Mouse (Mus musculus) lung, embryonic 16.5 days (tissue): ENCODE measurements at regions not wholly inside any gene's neighbourhood (a gene's known extent, or its start where the extent isn't known, plus 50 kb on each side); places are given as distances from the start of the nearest gene placed in this dataset.

Experiments used
- ATAC-seq: fragments of 200-750 bp; cut with Nextera tagmentation; 2 replicates; pipeline ENCODE4 v1.8.0; 2017; ENCODE audit warnings: low read depth, mild to moderate bottlenecking, moderate library complexity
- H3K27ac ChIP-seq: fragments of 300-500 bp; sonication (generic); 2 replicates; pipeline ENCODE4 v1.5.1; 2014; ENCODE audit warnings: mild to moderate bottlenecking, control low read depth, low read length
- H3K27me3 ChIP-seq: fragments of 300-500 bp; sonication (generic); 2 replicates; pipeline ENCODE4 v1.6.1; 2014; ENCODE audit warnings: low read depth, low read length, mixed read lengths; ENCODE audit not compliant: control insufficient read depth, insufficient read depth
- H3K36me3 ChIP-seq: fragments of 300-500 bp; sonication (generic); 2 replicates; pipeline ENCODE4 v1.6.1; 2014; ENCODE audit warnings: low read length; ENCODE audit not compliant: control insufficient read depth, insufficient read depth
- H3K4me1 ChIP-seq: fragments of 300-500 bp; sonication (generic); replicated peaks from 2 replicates; pipeline ENCODE4 v1.6.1; 2014; ENCODE audit warnings: low read length, mixed read lengths; ENCODE audit not compliant: control insufficient read depth, insufficient read depth
- H3K4me2 ChIP-seq: fragments of 300-500 bp; sonication (generic); 2 replicates; pipeline ENCODE4 v1.6.1; 2014; ENCODE audit warnings: low read depth, low read length, control low read depth
- H3K4me3 ChIP-seq: fragments of 300-500 bp; sonication (generic); 2 replicates; pipeline ENCODE4 v1.5.1; 2014; ENCODE audit warnings: mild to moderate bottlenecking, low read length, control low read depth
- H3K9ac ChIP-seq: fragments of 300-500 bp; sonication (generic); 2 replicates; pipeline ENCODE4 v1.6.1; 2014; ENCODE audit warnings: low read length, control low read depth
- H3K9me3 ChIP-seq: fragments of 300-500 bp; sonication (generic); 2 replicates; pipeline ENCODE4 v1.6.1; 2016; ENCODE audit warnings: low read length; ENCODE audit not compliant: control insufficient read depth
- WGBS: fragments of 180-500 bp; shearing (Covaris S2); extraction: QIAGEN DNeasy Blood & Tissue Kit; methylation state at CpG from one replicate; pipeline ENCODE4 v1.1.7; 2014; 5-methylcytosine and 5-hydroxymethylcytosine counted together

- Histone ChIP-seq H3K27ac (no peak overlapping the region), H3K9ac (no peak overlapping the region), H3K4me1 (no peaks in the 10 kb centered on the region), H3K9me3 (no peaks in the 10 kb centered on the region), H3K36me3 (no peaks in the 10 kb centered on the region), H3K4me3 (no peak overlapping the region), H3K4me2 (no peak overlapping the region), H3K27me3 (no peaks in the 10 kb centered on the region)
- WGBS, result 63% methylated on average over 3 of the region's 3 CpGs
- no peak for ATAC-seq
Measured at GRCm38 (mm10) chr10:100685748-100686147, 95.5 kb downstream of the 1700017N19Rik start.

- no peak overlapping the region for H3K4me2 ChIP-seq
- H3K9me3 ChIP-seq, result no peaks in the 10 kb centered on the region
- no peak for ATAC-seq
- no peaks in the 10 kb centered on the region for H3K4me1 ChIP-seq
- H3K27me3 ChIP-seq, result no peaks in the 10 kb centered on the region
- H3K4me3 ChIP-seq, result no peak overlapping the region
- 68% methylated on average over 2 of the region's 2 CpGs for WGBS
- no peaks in the 10 kb centered on the region for H3K36me3 ChIP-seq
- no peak overlapping the region for H3K27ac ChIP-seq
- no peak overlapping the region for H3K9ac ChIP-seq
Measured at GRCm38 (mm10) chr10:100695944-100696343, 105.7 kb downstream of the 1700017N19Rik start.

GRCm38 (mm10) chr10:100699206-100699605, 108.9 kb downstream of the 1700017N19Rik start:
- Histone ChIP-seq H3K36me3 (no peaks in the 10 kb centered on the region), H3K4me3 (no peak overlapping the region), H3K4me1 (no peaks in the 10 kb centered on the region), H3K9me3 (no peaks in the 10 kb centered on the region), H3K27me3 (no peaks in the 10 kb centered on the region), H3K27ac (no peak overlapping the region), H3K9ac (no peak overlapping the region), H3K4me2 (no peak overlapping the region)
- 73% methylated on average over 4 of the region's 4 CpGs for WGBS
- no peak for ATAC-seq

- Histone ChIP-seq H3K4me2 (no peak overlapping the region), H3K9ac (no peak overlapping the region), H3K4me3 (no peak overlapping the region), H3K36me3 (no peaks in the 10 kb centered on the region), H3K4me1 (no peaks in the 10 kb centered on the region), H3K27ac (no peak overlapping the region), H3K9me3 (no peaks in the 10 kb centered on the region), H3K27me3 (no peaks in the 10 kb centered on the region)
- 0 out of 2 replicates have a peak, but pooled peaks have one; percentile 15 for ATAC-seq
- 58% methylated on average over 10 of the region's 10 CpGs for WGBS
Measured at GRCm38 (mm10) chr10:100700281-100701205, 110.3 kb downstream of the 1700017N19Rik start.

- Histone ChIP-seq H3K27me3 (no peaks in the 10 kb centered on the region), H3K9me3 (no peaks in the 10 kb centered on the region), H3K36me3 (no peaks in the 10 kb centered on the region), H3K4me2 (no peak overlapping the region), H3K4me3 (no peak overlapping the region), H3K9ac (no peak overlapping the region), H3K4me1 (no peaks in the 10 kb centered on the region), H3K27ac (no peak overlapping the region)
- 83% methylated on average over 6 of the region's 6 CpGs for WGBS
- no peak for ATAC-seq
Measured at GRCm38 (mm10) chr10:100701938-100702337, 111.7 kb downstream of the 1700017N19Rik start.

GRCm38 (mm10) chr10:100716084-100716667, 125.9 kb downstream of the 1700017N19Rik start:
- Histone ChIP-seq H3K4me2 (no peak overlapping the region), H3K27ac (no peak overlapping the region), H3K4me3 (no peak overlapping the region), H3K4me1 (no peaks in the 10 kb centered on the region), H3K9ac (no peak overlapping the region), H3K9me3 (no peaks in the 10 kb centered on the region), H3K36me3 (no peaks in the 10 kb centered on the region), H3K27me3 (no peaks in the 10 kb centered on the region)
- ATAC-seq, result no peak
- WGBS, result 80% methylated on average over 7 of the region's 7 CpGs

- H3K9ac ChIP-seq, result no peak overlapping the region
- H3K4me1 ChIP-seq, result no peaks in the 10 kb centered on the region
- no peak overlapping the region for H3K4me3 ChIP-seq
- no peak overlapping the region for H3K4me2 ChIP-seq
- H3K9me3 ChIP-seq, result no peaks in the 10 kb centered on the region
- H3K27me3 ChIP-seq, result no peaks in the 10 kb centered on the region
- H3K36me3 ChIP-seq, result no peaks in the 10 kb centered on the region
- 34% methylated on average over 3 of the region's 3 CpGs for WGBS
- H3K27ac ChIP-seq, result no peak overlapping the region
- ATAC-seq, result no peak
Measured at GRCm38 (mm10) chr10:100718574-100718973, 128.3 kb downstream of the 1700017N19Rik start.

- no peak overlapping the region for H3K9ac ChIP-seq
- no peak overlapping the region for H3K4me2 ChIP-seq
- WGBS, result 56% methylated on average over 8 of the region's 8 CpGs
- no peaks in the 10 kb centered on the region for H3K9me3 ChIP-seq
- H3K27me3 ChIP-seq, result no peaks in the 10 kb centered on the region
- H3K27ac ChIP-seq, result no peak overlapping the region
- no peak for ATAC-seq
- H3K36me3 ChIP-seq, result no peaks in the 10 kb centered on the region
- no peak overlapping the region for H3K4me3 ChIP-seq
- no peaks in the 10 kb centered on the region for H3K4me1 ChIP-seq
Measured at GRCm38 (mm10) chr10:100741269-100741668, 151.0 kb downstream of the 1700017N19Rik start.

- no peaks in the 10 kb centered on the region for H3K9me3 ChIP-seq
- WGBS, result 5% methylated on average over 7 of the region's 7 CpGs
- peak overlapping the region; percentile 34 for H3K4me2 ChIP-seq
- no peaks in the 10 kb centered on the region for H3K4me1 ChIP-seq
- H3K4me3 ChIP-seq, result peak overlapping the region; percentile 14; the same call in 1 of the 2 replicates
- no peaks in the 10 kb centered on the region for H3K27me3 ChIP-seq
- H3K9ac ChIP-seq, result no peak overlapping the region
- ATAC-seq, result no peak
- no peak overlapping the region for H3K27ac ChIP-seq
- no peaks in the 10 kb centered on the region for H3K36me3 ChIP-seq
Measured at GRCm38 (mm10) chr10:100742065-100742464, 151.8 kb downstream of the 1700017N19Rik start.
